In genomic region chr12:89106029-89106733, GRCm38 (mm10) we compare ENCODE assay signal across 7 mouse cellular contexts.
DNase-seq lines count a peak whose midpoint lies in the region; ATAC-seq lines count a peak whose summit lies in the region.

No protein-coding gene starts in this region.

- H3K36me3 ChIP-seq in heart, embryonic 10.5 days: no peaks in the 10 kb centered on the region
- H3K36me3 ChIP-seq in kidney, embryonic 14.5 days (ENCODE audit: control insufficient read depth, insufficient read depth, low read length): no peaks in the 10 kb centered on the region
- no peaks in the 10 kb centered on the region for H3K36me3 ChIP-seq in limb, embryonic 12.5 days
- no peaks in the 10 kb centered on the region for H3K36me3 ChIP-seq in midbrain, embryonic 16.5 days (ENCODE audit: control insufficient read depth, insufficient read depth, low read length)

- H3K27me3 ChIP-seq in heart, embryonic 10.5 days (ENCODE audit: insufficient read depth, poor library complexity, severe bottlenecking): no peaks in the 10 kb centered on the region
- no peaks in the 10 kb centered on the region for H3K27me3 ChIP-seq in kidney, embryonic 14.5 days (ENCODE audit: control insufficient read depth, insufficient read depth, low read length)
- H3K27me3 ChIP-seq in limb, embryonic 12.5 days: no peaks in the 10 kb centered on the region
- H3K27me3 ChIP-seq in midbrain, embryonic 16.5 days (ENCODE audit: control insufficient read depth, insufficient read depth, low read depth, low read length): no peaks in the 10 kb centered on the region

- ATAC-seq in common myeloid progenitor, adult 5-6 weeks (replicated peaks; ENCODE audit: low read depth, poor library complexity, severe bottlenecking): peak; percentile 47; the same call in 1 of the 2 replicates
- peak; percentile 95 for ATAC-seq in kidney, embryonic 14.5 days (ENCODE audit: low FRiP score, low TSS enrichment)
- ATAC-seq in limb, embryonic 12.5 days (ENCODE audit: insufficient number of reproducible peaks, insufficient read depth, low FRiP score, low TSS enrichment, low read depth): peak; percentile 88; the same call in 1 of the 2 replicates
- peak; percentile 96 for ATAC-seq in midbrain, embryonic 16.5 days

- 14% methylated on average over 9 of the region's 9 CpGs for WGBS in heart, embryonic 10.5 days
- WGBS in kidney, embryonic 14.5 days: 15% methylated on average over 9 of the region's 9 CpGs
- WGBS in limb, embryonic 12.5 days: 14% methylated on average over 9 of the region's 9 CpGs
- 4% methylated on average over 9 of the region's 9 CpGs for WGBS in midbrain, embryonic 16.5 days

- peak overlapping the region; percentile 36; the same call in 1 of the 2 replicates for H3K4me3 ChIP-seq in heart, embryonic 10.5 days
- H3K4me3 ChIP-seq in kidney, embryonic 14.5 days (ENCODE audit: low read length): no peak overlapping the region
- no peak overlapping the region for H3K4me3 ChIP-seq in limb, embryonic 12.5 days (replicated peaks)
- H3K4me3 ChIP-seq in midbrain, embryonic 16.5 days (ENCODE audit: low read depth, low read length): peak overlapping the region; percentile 11; the same call in 1 of the 2 replicates

- H3K27ac ChIP-seq in heart, embryonic 10.5 days: no peak overlapping the region
- no peak overlapping the region for H3K27ac ChIP-seq in kidney, embryonic 14.5 days (ENCODE audit: low read depth, low read length)
- no peak overlapping the region for H3K27ac ChIP-seq in limb, embryonic 12.5 days
- H3K27ac ChIP-seq in midbrain, embryonic 16.5 days (ENCODE audit: low read length): peak overlapping the region; percentile 19; the same call in 1 of the 2 replicates

- H3K4me2 ChIP-seq in kidney, embryonic 14.5 days (replicated peaks; ENCODE audit: low read depth, low read length): peak overlapping the region; percentile 21; the same call in 1 of the 2 replicates
- H3K4me2 ChIP-seq in limb, embryonic 12.5 days: peak overlapping the region; percentile 39
- peak overlapping the region; percentile 48 for H3K4me2 ChIP-seq in midbrain, embryonic 16.5 days (ENCODE audit: low read length)

- no peaks in the 10 kb centered on the region for H3K9me3 ChIP-seq in heart, embryonic 10.5 days
- no peaks in the 10 kb centered on the region for H3K9me3 ChIP-seq in kidney, embryonic 14.5 days (ENCODE audit: control insufficient read depth, low read length)
- no peaks in the 10 kb centered on the region for H3K9me3 ChIP-seq in limb, embryonic 12.5 days
- no peaks in the 10 kb centered on the region for H3K9me3 ChIP-seq in midbrain, embryonic 16.5 days (replicated peaks; ENCODE audit: control insufficient read depth, low read length, poor library complexity, severe bottlenecking)

- H3K4me1 ChIP-seq in heart, embryonic 10.5 days: no peaks in the 10 kb centered on the region
- H3K4me1 ChIP-seq in kidney, embryonic 14.5 days (ENCODE audit: control insufficient read depth, insufficient read depth, low read length): 0 out of 2 replicates have a peak, but pooled peaks cover 5% of the 10 kb centered on the region
- H3K4me1 ChIP-seq in limb, embryonic 12.5 days (replicated peaks): no peaks in the 10 kb centered on the region
- H3K4me1 ChIP-seq in midbrain, embryonic 16.5 days (ENCODE audit: control insufficient read depth, insufficient read depth, low read length): peaks cover 8% of the 10 kb centered on the region; the same call in 1 of the 2 replicates

- DNase-seq in adrenal gland, postnatal 25 days: peak; percentile 73
- DNase-seq in heart, embryonic 10.5 days (ENCODE audit: low spot score): peak; percentile 79
- DNase-seq in testis, postnatal 14 days (ENCODE audit: low spot score): peak; percentile 26

- H3K9ac ChIP-seq in kidney, embryonic 14.5 days (ENCODE audit: low read depth, low read length): no peak overlapping the region
- H3K9ac ChIP-seq in limb, embryonic 12.5 days (replicated peaks): 0 out of 2 replicates have a peak overlapping the region, but pooled peaks have one; percentile 31
- H3K9ac ChIP-seq in midbrain, embryonic 16.5 days (ENCODE audit: low read depth, low read length): peak overlapping the region; percentile 42; the same call in 1 of the 2 replicates

Comparison
In these comparisons a context has a peak if more than half of its experiments do, and no peak if none do; other contexts are left out.
1. DNase-seq: peak in every context shown above with its lines; median percentile 79 in heart, embryonic 10.5 days; 73 in adrenal gland, postnatal 25 days; 26 in testis, postnatal 14 days.
2. H3K4me3 ChIP-seq: peak in heart, embryonic 10.5 days (single experiment) and midbrain, embryonic 16.5 days (single experiment); none in kidney, embryonic 14.5 days (single experiment) and limb, embryonic 12.5 days (single experiment).
3. Peak in every context shown above with its lines, with median percentiles within 50 percentile points of each other: ATAC-seq and H3K4me2 ChIP-seq.